Mouse (Mus musculus) CD4-positive naive resting alpha-beta T cell, adult 57 days (primary cell): ENCODE results near the gene Prokr2. TPM values are rescaled to one million over a fixed set of nuclear protein-coding genes. Genes with fewer than 3 reads are reported as not detected.

Source experiments
- total RNA-seq: library from RNA; stranded (reverse); gene quantifications from one replicate; pipeline ENCODE4 v1.2.4, GENCODE M21; 2023

Prokr2 gene
- total RNA-seq = not detected

GRCm38 (mm10) chr2:132385194-132385838 lies at the start of gene Prokr2:
Gene Prokr2 (minus strand): TSS chr2:132385447.

Other genes with a start within 250 kb of the Prokr2 start
- gene Slc23a2, start 240.3 kb downstream of the Prokr2 start, total RNA-seq = 34.1 TPM
- 30.7 TPM for gene Tmem230, start 137.6 kb downstream of the Prokr2 start, total RNA-seq
- 268 TPM for gene Pcna, start 132.1 kb downstream of the Prokr2 start, total RNA-seq
- gene Cds2, start 122.3 kb downstream of the Prokr2 start, total RNA-seq = 95.6 TPM
- gene Gpcpd1, start 202.3 kb upstream of the Prokr2 start, total RNA-seq = 75.2 TPM